ENCODE assay signal across 2 mouse cellular contexts in genomic region chr16:3530522-3530921, GRCm38 (mm10).
DNase-seq lines count a peak whose midpoint lies in the region; TF ChIP-seq lines count a peak whose summit lies in the region.
"Not testable (repeated sequence)": the region's sequence is repeated elsewhere in the genome, so short reads cannot be mapped to it uniquely, and the experiment has no call there.

No protein-coding gene starts in this region.

- not testable (repeated sequence) for TF ChIP-seq CTCF in CH12.LX (conservative IDR thresholded peaks at IDR 0.05 in 1 of 2, IDR thresholded peaks at IDR 0.05 in 1 of 2; ENCODE audit: low read depth in 2 of 2, low read length in 2 of 2)

- in situ Hi-C loops in CH12.LX (cut with MboI; ENCODE audit: low pct_ligation_motif_present, low pct_unique_long_range_greater_than_20kb, low sequenced_read_pairs), result not testable (repeated sequence)

- TF ChIP-seq POLR2A in CH12.LX (IDR thresholded peaks at IDR 0.05; ENCODE audit: low read depth, low read length), result not testable (repeated sequence)

- H3K4me3 ChIP-seq in CH12.LX (replicated peaks in 1 of 3; ENCODE audit: low read depth in 2 of 3, low read length in 2 of 3, poor library complexity in 1 of 3), result not testable (repeated sequence)

- TF ChIP-seq RAD21 in CH12.LX (IDR thresholded peaks at IDR 0.05; ENCODE audit: low read depth, low read length), result not testable (repeated sequence)

- H3K27me3 ChIP-seq in CH12.LX (replicated peaks), result not testable (repeated sequence)

- not testable (repeated sequence) for H3K79me2 ChIP-seq in CH12.LX (replicated peaks; ENCODE audit: control insufficient read depth, extremely low read depth, insufficient read depth, poor library complexity, severe bottlenecking)

- dilution Hi-C loops in CH12.LX (cut with MboI; ENCODE audit: extremely low pct_ligation_motif_present, extremely low pct_unique_long_range_greater_than_20kb, low sequenced_read_pairs), result not testable (repeated sequence)

- peak; percentile 90 for TF ChIP-seq EP300 in CH12.LX (IDR thresholded peaks at IDR 0.05; ENCODE audit: low read length)

- not testable (repeated sequence) for H3K9me3 ChIP-seq in CH12.LX (replicated peaks; ENCODE audit: low read length)

- not testable (repeated sequence) for H3K4me2 ChIP-seq in CH12.LX (ENCODE audit: insufficient read depth, low read depth, poor library complexity, severe bottlenecking)

- not testable (repeated sequence) for H3K36me3 ChIP-seq in CH12.LX (replicated peaks in 1 of 2; ENCODE audit: control insufficient read depth in 1 of 2, insufficient read depth in 1 of 2, low read length in 1 of 2)

- peak; percentile 41 for DNase-seq in A20 (ENCODE audit: low read depth, low spot score)
- peak; percentile 78 for DNase-seq in CH12.LX (ENCODE audit: extremely low read depth)

- not testable (repeated sequence) for H3K27ac ChIP-seq in CH12.LX (ENCODE audit: insufficient read depth, low read depth)

- H3K9ac ChIP-seq in CH12.LX (ENCODE audit: insufficient read depth, low read depth), result not testable (repeated sequence)

- H3K4me1 ChIP-seq in CH12.LX (ENCODE audit: control insufficient read depth in 1 of 2, insufficient read depth in 2 of 2), result peaks cover 0 to 13% of the 10 kb centered on the region in 2 experiments; a peak in 2 of 4 replicates

TF ChIP-seq in CH12.LX, 34 proteins besides CTCF, POLR2A, EP300 and RAD21:
- peak; percentile 35; the same call in 1 of the 2 replicates for TF ChIP-seq MAX (IDR thresholded peaks at IDR 0.05; ENCODE audit: low read length)
- TF ChIP-seq BHLHE40 (IDR thresholded peaks at IDR 0.05; ENCODE audit: low read depth, low read length), result peak; percentile 56; the same call in 1 of the 2 replicates
- peak; percentile 41; the same call in 1 of the 2 replicates for TF ChIP-seq JUN (IDR thresholded peaks at IDR 0.05; ENCODE audit: insufficient read depth, low read depth, low read length)
- peak; percentile 78 for TF ChIP-seq IRF4 (IDR thresholded peaks at IDR 0.05; ENCODE audit: low read depth, low read length)
- TF ChIP-seq TCF12 (IDR thresholded peaks at IDR 0.05; ENCODE audit: low read depth, low read length), result peak; percentile 77
- peak; percentile 70 for TF ChIP-seq ETS1 (conservative IDR thresholded peaks at IDR 0.05; ENCODE audit: low read depth, low read length)
